Mouse (Mus musculus): ENCODE data around the gene Ang. TPM values are rescaled to one million over a fixed set of nuclear protein-coding genes. Genes with fewer than 3 reads are reported as not detected.

Gene Ang
- total and polyA plus RNA-seq, 3 experiments: not detected

DNA sequence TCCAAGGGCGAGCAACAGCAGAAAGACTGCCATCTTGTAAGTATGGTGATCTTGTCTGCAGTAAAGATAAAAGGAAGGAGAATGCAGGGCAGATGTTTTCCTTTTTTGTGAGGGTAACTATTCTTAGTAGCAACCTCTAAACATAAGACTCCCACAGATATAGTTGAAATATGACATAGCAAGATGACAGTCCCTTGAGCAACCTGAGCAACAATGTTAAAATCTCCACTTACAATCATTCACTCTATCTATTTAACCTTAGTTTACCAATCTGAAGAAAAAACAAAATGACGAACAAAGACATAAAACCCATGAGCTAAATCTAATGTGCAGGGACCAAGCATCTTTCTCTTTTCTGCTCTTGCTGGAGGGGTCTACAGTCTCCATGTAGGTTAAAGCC is 40.9 kb upstream of the Ang start, which contains the start of gene Rnase11:
TSS of gene Rnase11 (minus strand) at position 101 of the 400 bp plus-strand sequence.
- no peak for DNase-seq (ENCODE audit: low read depth, low spot score)
- Histone ChIP-seq H3K27ac (ENCODE audit: control insufficient read depth, low read depth, low read length) (no peak within 1 kb of the TSS), H3K4me1 (ENCODE audit: control insufficient read depth in 1 of 2, insufficient read depth in 2 of 2, low read length in 2 of 2) (no peaks in the 10 kb centered on the region), H3K9ac (ENCODE audit: control insufficient read depth, low read depth, low read length, poor library complexity, severe bottlenecking) (no peak within 1 kb of the TSS), H3K9me3 (replicated peaks; ENCODE audit: insufficient read depth, low read length) (no peaks in the 10 kb centered on the region), H3K4me3 (ENCODE audit: control insufficient read depth in 1 of 2, insufficient read depth in 1 of 2, low read depth in 2 of 2, low read length in 2 of 2) (no peak within 1 kb of the TSS), H3K27me3 (ENCODE audit: control insufficient read depth in 1 of 2, insufficient read depth in 2 of 2, low read length in 2 of 2) (peaks cover 0 to 6% of the 10 kb centered on the region in 2 experiments; a peak in 3 of 4 replicates), H3K36me3 (ENCODE audit: control insufficient read depth in 1 of 2, insufficient read depth in 2 of 2, low read length in 2 of 2) (no peaks in the 10 kb centered on the region), H3K79me2 (ENCODE audit: control insufficient read depth, insufficient read depth, low read length, poor library complexity) (no peaks in the 10 kb centered on the region)
- TF ChIP-seq HCFC1 (IDR thresholded peaks at IDR 0.05; ENCODE audit: low read depth, low read length) (no peak), UBTF (IDR thresholded peaks at IDR 0.05; ENCODE audit: borderline replicate concordance, insufficient read depth, low read depth, low read length) (no peak), BHLHE40 (IDR thresholded peaks at IDR 0.05; ENCODE audit: borderline replicate concordance, low read depth, low read length) (no peak), TAL1 (IDR thresholded peaks at IDR 0.05; ENCODE audit: low read length) (no peak), CHD2 (IDR thresholded peaks at IDR 0.05; ENCODE audit: low read length) (no peak), KAT2A (conservative IDR thresholded peaks at IDR 0.05; ENCODE audit: low read depth, low read length) (no peak), MYB (IDR thresholded peaks at IDR 0.05; ENCODE audit: low read depth, low read length) (no peak)

DNA sequence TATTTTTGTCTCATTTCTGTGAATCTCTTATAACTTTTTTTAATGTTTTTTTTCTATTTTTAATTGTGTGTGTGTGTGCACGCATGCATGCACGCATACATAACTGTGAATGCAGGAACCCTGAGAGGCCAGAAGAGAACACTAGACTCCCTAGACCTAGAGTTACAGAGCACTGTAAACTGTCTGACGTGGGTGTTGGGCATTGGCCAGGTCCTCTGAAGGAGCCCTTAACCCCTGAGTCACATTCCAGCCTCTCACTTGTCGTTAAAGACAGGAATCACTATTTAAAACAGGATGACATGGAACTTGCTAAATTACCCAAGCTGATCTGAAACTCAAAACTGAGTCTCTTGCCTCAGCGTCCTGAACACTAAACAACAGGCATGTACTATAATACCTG is 39.0 kb upstream of the Ang start:
- no peak overlapping the region for H3K4me3 ChIP-seq (ENCODE audit: control insufficient read depth in 1 of 2, insufficient read depth in 1 of 2, low read depth in 2 of 2, low read length in 2 of 2)
- no peaks in the 10 kb centered on the region for H3K4me1 ChIP-seq (ENCODE audit: control insufficient read depth in 1 of 2, insufficient read depth in 2 of 2, low read length in 2 of 2)
- H3K9ac ChIP-seq (ENCODE audit: control insufficient read depth, low read depth, low read length, poor library complexity, severe bottlenecking): no peak overlapping the region
- peaks cover 0 to 6% of the 10 kb centered on the region in 2 experiments; a peak in 3 of 4 replicates for H3K27me3 ChIP-seq (ENCODE audit: control insufficient read depth in 1 of 2, insufficient read depth in 2 of 2, low read length in 2 of 2)
- no peak overlapping the region for H3K27ac ChIP-seq (ENCODE audit: control insufficient read depth, low read depth, low read length)
- no peaks in the 10 kb centered on the region for H3K9me3 ChIP-seq (replicated peaks; ENCODE audit: insufficient read depth, low read length)
- DNase-seq (ENCODE audit: low read depth, low spot score): no peak
- no peak for TF ChIP-seq MAFK (IDR thresholded peaks at IDR 0.05; ENCODE audit: borderline replicate concordance, low read depth, low read length)
- no peak for TF ChIP-seq SIN3A (IDR thresholded peaks at IDR 0.05; ENCODE audit: low read length)
- TF ChIP-seq CHD1 (IDR thresholded peaks at IDR 0.05; ENCODE audit: low read depth, low read length): no peak
- no peak for TF ChIP-seq MYB (IDR thresholded peaks at IDR 0.05; ENCODE audit: low read depth, low read length)
- no peak for TF ChIP-seq NRF1 (IDR thresholded peaks at IDR 0.05; ENCODE audit: insufficient read depth, low read depth, low read length, poor library complexity, severe bottlenecking)
- TF ChIP-seq GABPA (IDR thresholded peaks at IDR 0.05; ENCODE audit: low read depth, low read length): no peak
- TF ChIP-seq MXI1 (IDR thresholded peaks at IDR 0.05; ENCODE audit: low read depth, low read length): no peak
- no peak for TF ChIP-seq RAD21 (IDR thresholded peaks at IDR 0.05; ENCODE audit: low read depth, low read length)
- no peak for TF ChIP-seq TAL1 (IDR thresholded peaks at IDR 0.05; ENCODE audit: low read length)
- TF ChIP-seq USF1 (IDR thresholded peaks at IDR 0.05; ENCODE audit: low read depth, low read length): no peak
- TF ChIP-seq KAT2A (conservative IDR thresholded peaks at IDR 0.05; ENCODE audit: low read depth, low read length): no peak
- TF ChIP-seq POLR2AphosphoS2 (IDR thresholded peaks at IDR 0.05; ENCODE audit: low read length): no peak
- TF ChIP-seq GATA1 (IDR thresholded peaks at IDR 0.05; ENCODE audit: low read depth, low read length): no peak
- TF ChIP-seq TBP (IDR thresholded peaks at IDR 0.05; ENCODE audit: low read depth, low read length): no peak
- no peak for TF ChIP-seq ZNF384 (IDR thresholded peaks at IDR 0.05; ENCODE audit: low read depth, low read length)
- TF ChIP-seq POLR2AphosphoS5 (IDR thresholded peaks at IDR 0.05; ENCODE audit: borderline replicate concordance, low read depth, low read length): no peak
- TF ChIP-seq MYC (IDR thresholded peaks at IDR 0.05; ENCODE audit: low read depth, low read length): no peak
- no peak for TF ChIP-seq E2F4 (IDR thresholded peaks at IDR 0.05; ENCODE audit: borderline replicate concordance, low read depth, low read length)
- TF ChIP-seq MEF2A (IDR thresholded peaks at IDR 0.05; ENCODE audit: extremely low read depth, insufficient replicate concordance, low read depth, low read length, poor library complexity, severe bottlenecking): no peak
- no peak for TF ChIP-seq UBTF (IDR thresholded peaks at IDR 0.05; ENCODE audit: borderline replicate concordance, insufficient read depth, low read depth, low read length)
- no peaks in the 10 kb centered on the region for H3K36me3 ChIP-seq (ENCODE audit: control insufficient read depth in 1 of 2, insufficient read depth in 2 of 2, low read length in 2 of 2)
- H3K79me2 ChIP-seq (ENCODE audit: control insufficient read depth, insufficient read depth, low read length, poor library complexity): no peaks in the 10 kb centered on the region
